Mouse (Mus musculus) layer of hippocampus, adult 11-12 months (tissue): ENCODE results near the gene Atg5.
"Not testable (repeated sequence)": the region's sequence is repeated elsewhere in the genome, so short reads cannot be mapped to it uniquely, and the experiment has no call there.

ENCODE experiments used
- DNase-seq: peaks from one replicate; pipeline ENCODE4 v3.0.0; 2022; ENCODE audit warnings: low spot score

Atg5 gene

GRCm38 (mm10) chr10:44268145-44268860, at the start of gene Atg5:
Atg5 (plus strand) TSS chr10:44268358.
- DNase-seq = peak; percentile 98

- not testable (repeated sequence) for DNase-seq
These were observed 49.1 kb upstream of the Atg5 start for GRCm38 (mm10) chr10:44219073-44219472.

GRCm38 (mm10) chr10:44224345-44224744, 43.8 kb upstream of the Atg5 start:
- no peak for DNase-seq

- peak; percentile 55 for DNase-seq
These were observed 34.8 kb upstream of the Atg5 start for GRCm38 (mm10) chr10:44233351-44233750.

GRCm38 (mm10) chr10:44235298-44235697, 32.9 kb upstream of the Atg5 start:
- DNase-seq = not testable (repeated sequence)

- DNase-seq = no peak
These were observed 11.5 kb upstream of the Atg5 start for GRCm38 (mm10) chr10:44256624-44257023.

- DNase-seq = no peak
These were observed 2.3 kb upstream of the Atg5 start for GRCm38 (mm10) chr10:44265835-44266234.

- DNase-seq = no peak
These were observed 1.6 kb upstream of the Atg5 start for GRCm38 (mm10) chr10:44266561-44266960.

GRCm38 (mm10) chr10:44267426-44268142, 574 bp upstream of the Atg5 start:
- DNase-seq = no peak

GRCm38 (mm10) chr10:44269211-44269610, 1.1 kb downstream of the Atg5 start:
- no peak for DNase-seq

GRCm38 (mm10) chr10:44282323-44282722, 14.2 kb downstream of the Atg5 start:
- no peak for DNase-seq

- DNase-seq = peak; percentile 18
These were observed 16.9 kb downstream of the Atg5 start for GRCm38 (mm10) chr10:44285106-44285505.

GRCm38 (mm10) chr10:44285935-44286334, 17.8 kb downstream of the Atg5 start:
- no peak for DNase-seq

GRCm38 (mm10) chr10:44290876-44291275, 22.7 kb downstream of the Atg5 start:
- DNase-seq = no peak

- peak; percentile 37 for DNase-seq
These were observed 24.0 kb downstream of the Atg5 start for GRCm38 (mm10) chr10:44292205-44292604.

GRCm38 (mm10) chr10:44299165-44299564, 31.0 kb downstream of the Atg5 start:
- no peak for DNase-seq

- no peak for DNase-seq
These were observed 31.9 kb downstream of the Atg5 start for GRCm38 (mm10) chr10:44300078-44300477.

- DNase-seq = no peak
These were observed 35.6 kb downstream of the Atg5 start for GRCm38 (mm10) chr10:44303648-44304329.

- DNase-seq = no peak
These were observed 36.2 kb downstream of the Atg5 start for GRCm38 (mm10) chr10:44304330-44304717.

- DNase-seq = no peak
These were observed 36.7 kb downstream of the Atg5 start for GRCm38 (mm10) chr10:44304845-44305244.

- DNase-seq = no peak
These were observed 38.1 kb downstream of the Atg5 start for GRCm38 (mm10) chr10:44306308-44306707.

- DNase-seq = no peak
These were observed 40.1 kb downstream of the Atg5 start for GRCm38 (mm10) chr10:44308280-44308679.

GRCm38 (mm10) chr10:44309250-44309649, 41.1 kb downstream of the Atg5 start:
- DNase-seq = no peak
